Mouse (Mus musculus): ENCODE results near the gene Ankrd49.

The Ankrd49 gene

GRCm38 (mm10) chr9:14784039-14785002 lies at the start of gene Ankrd49, which contains the start of gene Mre11a:
Ankrd49 (minus strand) TSS chr9:14784856.
Mre11a (plus strand) TSS chr9:14784654.
- DNase-seq = peak; percentile 99

GRCm38 (mm10) chr9:14832046-14832445 lies 47.4 kb upstream of the Ankrd49 start:
- no peak for DNase-seq

GRCm38 (mm10) chr9:14827875-14828274 lies 43.2 kb upstream of the Ankrd49 start:
- DNase-seq = no peak

- no peak for DNase-seq
Observed at GRCm38 (mm10) chr9:14824840-14825239, 40.2 kb upstream of the Ankrd49 start.

GRCm38 (mm10) chr9:14821396-14821795 lies 36.7 kb upstream of the Ankrd49 start:
- no peak for DNase-seq

GRCm38 (mm10) chr9:14810111-14810510 lies 25.5 kb upstream of the Ankrd49 start:
- DNase-seq = no peak

- no peak for DNase-seq
Observed at GRCm38 (mm10) chr9:14806786-14807185, 22.1 kb upstream of the Ankrd49 start.

GRCm38 (mm10) chr9:14805714-14806113 lies 21.1 kb upstream of the Ankrd49 start:
- DNase-seq = no peak

- no peak for DNase-seq
Observed at GRCm38 (mm10) chr9:14787356-14787755, 2.7 kb upstream of the Ankrd49 start.

GRCm38 (mm10) chr9:14778341-14778740 lies 6.3 kb downstream of the Ankrd49 start:
- DNase-seq = no peak

GRCm38 (mm10) chr9:14773813-14774212 lies 10.8 kb downstream of the Ankrd49 start:
- DNase-seq = peak; percentile 25

GRCm38 (mm10) chr9:14772074-14772473 lies 12.6 kb downstream of the Ankrd49 start:
- DNase-seq = no peak

- DNase-seq = peak; percentile 67
Observed at GRCm38 (mm10) chr9:14770803-14771471, 13.7 kb downstream of the Ankrd49 start, which contains the start of gene 1700012B09Rik. 1700012B09Rik (minus strand) TSS chr9:14771030.

GRCm38 (mm10) chr9:14769811-14770210 lies 14.8 kb downstream of the Ankrd49 start:
- DNase-seq = no peak

GRCm38 (mm10) chr9:14764765-14765164 lies 19.9 kb downstream of the Ankrd49 start:
- DNase-seq = peak; percentile 62

- no peak for DNase-seq
Observed at GRCm38 (mm10) chr9:14759261-14759660, 25.4 kb downstream of the Ankrd49 start.

GRCm38 (mm10) chr9:14758590-14758989 lies 26.1 kb downstream of the Ankrd49 start:
- DNase-seq = no peak

- no peak for DNase-seq
Observed at GRCm38 (mm10) chr9:14754469-14754868, 30.2 kb downstream of the Ankrd49 start.

- DNase-seq = no peak
Observed at GRCm38 (mm10) chr9:14753947-14754346, 30.7 kb downstream of the Ankrd49 start.

- DNase-seq = peak; percentile 57
Observed at GRCm38 (mm10) chr9:14752001-14752522, 32.6 kb downstream of the Ankrd49 start, which contains the start of gene Fut4. Fut4 (minus strand) TSS chr9:14752393.

GRCm38 (mm10) chr9:14751503-14752000 lies 33.1 kb downstream of the Ankrd49 start:
- DNase-seq = peak; percentile 55

GRCm38 (mm10) chr9:14750901-14751502 lies 33.7 kb downstream of the Ankrd49 start:
- no peak for DNase-seq

All from retina, postnatal 1 day (tissue).